Mouse (Mus musculus) heart, adult 2 months (tissue): Measurements from ENCODE around the gene Galnt7.

Source experiments
- CTCF ChIP-seq: fragments of 200-600 bp; IDR thresholded peaks from 2 replicates; pipeline ENCODE4 v1.8.1; 2022; ENCODE audit warnings: antibody characterized with exemption, mild to moderate bottlenecking, moderate library complexity
- EP300 ChIP-seq: fragments of 200-500 bp; IDR thresholded peaks from 2 replicates; pipeline ENCODE4 v1.6.1; 2011; ENCODE audit warnings: low read depth, low read length, control low read depth; ENCODE audit not compliant: insufficient read depth
- POLR2A ChIP-seq: fragments of 200-500 bp; IDR thresholded peaks from 2 replicates; pipeline ENCODE4 v1.6.1; 2011; ENCODE audit warnings: mild to moderate bottlenecking, low read depth, low read length, control low read depth; ENCODE audit not compliant: insufficient read depth

- no peak for TF ChIP-seq CTCF
- TF ChIP-seq POLR2A = no peak
- no peak for TF ChIP-seq EP300
These were observed 142.0 kb downstream of the Galnt7 start for GRCm38 (mm10) chr8:57510791-57511315.
